Mouse (Mus musculus) monocyte, adult 2 months (primary cell): ENCODE results near the gene Cdk11b.
"Not testable (repeated sequence)": the region's sequence is repeated elsewhere in the genome, so short reads cannot be mapped to it uniquely, and the experiment has no call there.

Experiments
- DNase-seq, 2 experiments: peaks; one replicate each; pipeline ENCODE4 v3.0.0; 2022; ENCODE audit warnings: low spot score in 2 of 2, low read depth in 1 of 2

The Cdk11b gene

DNA sequence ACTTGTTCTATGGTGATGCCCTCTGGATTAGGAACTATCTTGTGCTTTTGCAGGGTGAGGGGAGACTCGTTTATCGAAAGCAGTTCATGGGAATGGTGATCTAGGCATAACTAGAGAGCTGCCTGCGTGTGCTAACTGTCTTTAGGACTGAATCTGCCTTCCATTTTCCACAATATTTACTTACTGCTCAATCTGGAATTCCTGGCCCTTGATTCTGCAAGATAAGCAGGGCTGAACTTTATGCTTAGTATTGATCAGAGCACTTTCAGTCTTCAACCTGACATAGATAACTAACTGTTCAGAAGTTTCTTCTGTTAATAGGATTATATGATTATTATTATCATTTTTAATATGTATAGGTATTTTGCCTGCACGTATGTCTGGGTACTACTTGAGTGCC, 19.5 kb upstream of the Cdk11b start:
- DNase-seq, result no peak

DNA sequence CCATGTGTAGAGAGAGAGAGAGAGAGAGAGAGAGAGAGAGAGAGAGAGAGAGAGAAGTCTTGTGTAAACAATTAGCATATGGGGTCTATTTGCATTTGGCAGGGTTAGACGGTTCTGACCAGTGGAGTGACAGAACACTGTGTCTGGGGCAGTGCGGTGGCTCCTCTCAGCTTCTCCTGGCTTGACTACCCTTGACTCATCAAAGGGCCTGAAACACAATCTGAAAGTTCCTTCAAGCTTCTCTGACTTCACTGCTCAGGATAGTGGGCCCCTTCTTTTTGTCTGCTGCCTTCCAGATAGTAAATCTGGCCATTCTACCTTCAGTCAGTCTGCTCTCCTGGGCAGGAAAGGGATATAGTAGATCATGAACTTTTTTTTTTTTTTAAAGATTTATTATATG, 17.8 kb upstream of the Cdk11b start:
- no peak for DNase-seq

DNA sequence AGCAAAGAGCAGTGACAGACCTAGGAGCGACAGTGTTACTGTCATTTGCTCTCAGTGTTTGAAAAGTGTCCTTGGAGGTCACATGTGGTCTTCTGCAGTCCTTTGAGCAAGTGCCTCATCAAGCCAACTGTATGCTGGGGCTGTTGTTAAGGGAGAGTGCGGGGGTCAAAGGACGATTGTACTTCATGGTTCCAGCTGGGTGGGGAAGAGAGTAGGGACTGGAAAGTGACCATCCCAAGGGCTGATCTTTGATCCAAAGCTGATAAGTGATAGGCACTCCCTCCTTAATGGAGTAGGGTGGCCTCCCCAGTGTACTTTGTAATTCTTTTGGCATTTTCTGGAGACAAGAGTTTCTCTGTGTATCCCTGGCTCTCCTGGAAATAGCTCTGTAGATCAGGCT, 12.8 kb upstream of the Cdk11b start:
- DNase-seq, result no peak

DNA sequence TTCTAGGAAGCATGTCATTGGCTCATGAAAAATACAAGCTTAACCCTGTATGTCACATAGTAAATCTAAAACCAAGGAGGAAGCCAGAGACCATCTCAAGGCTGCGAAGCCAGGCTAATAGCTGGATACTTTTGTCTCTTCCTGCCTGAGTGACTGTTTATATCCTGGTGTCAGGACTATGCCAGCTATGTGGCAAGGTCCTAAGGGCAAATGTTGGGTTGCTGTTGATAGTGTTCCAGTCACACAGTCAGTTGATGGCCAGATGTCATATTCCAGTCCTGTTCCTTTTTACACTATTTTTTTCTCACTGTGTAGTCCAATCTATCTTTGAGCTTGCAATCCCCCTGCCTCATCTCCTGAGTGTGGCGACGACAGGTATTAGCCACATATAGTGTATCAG, 11.4 kb upstream of the Cdk11b start:
- DNase-seq, result no peak

DNA sequence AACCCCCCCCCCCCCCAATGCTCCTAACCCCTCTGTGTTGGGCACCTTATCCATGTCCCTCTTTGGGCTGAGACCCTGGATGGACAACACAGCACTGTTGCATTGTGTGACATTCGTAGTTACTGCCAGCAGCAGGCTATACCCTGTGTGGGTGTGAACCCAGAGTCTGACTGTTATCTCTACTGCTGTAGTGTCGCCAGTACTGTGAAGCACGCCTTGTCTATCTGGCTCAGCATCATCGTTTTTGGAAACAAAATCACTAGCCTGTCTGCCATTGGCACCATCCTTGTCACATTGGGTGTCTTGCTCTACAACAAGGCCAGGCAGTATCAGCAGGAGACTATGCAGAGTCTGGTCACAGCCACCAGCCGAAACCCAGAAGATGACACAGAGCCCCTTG, 6.3 kb upstream of the Cdk11b start:
- no peak for DNase-seq

DNA sequence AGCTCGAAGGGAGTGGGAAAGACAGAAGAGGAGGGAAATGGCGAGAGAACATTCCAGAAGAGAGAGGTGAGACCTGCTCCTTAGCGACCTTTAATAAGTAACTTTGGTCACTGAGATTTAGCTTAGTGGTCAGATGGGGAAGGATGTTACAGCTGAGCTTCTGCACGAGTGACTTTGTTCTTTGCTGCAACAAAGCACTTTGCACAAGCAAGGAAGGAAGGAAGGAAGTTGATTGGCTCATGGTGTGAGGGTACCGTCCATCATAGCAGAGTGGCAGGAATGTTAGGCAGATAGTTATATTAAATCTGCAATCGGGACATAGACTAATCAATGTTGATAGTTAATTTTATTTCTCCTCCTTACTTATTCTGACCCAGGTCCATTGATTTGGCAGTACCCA, 5.6 kb downstream of the Cdk11b start:
- DNase-seq, result no peak

DNA sequence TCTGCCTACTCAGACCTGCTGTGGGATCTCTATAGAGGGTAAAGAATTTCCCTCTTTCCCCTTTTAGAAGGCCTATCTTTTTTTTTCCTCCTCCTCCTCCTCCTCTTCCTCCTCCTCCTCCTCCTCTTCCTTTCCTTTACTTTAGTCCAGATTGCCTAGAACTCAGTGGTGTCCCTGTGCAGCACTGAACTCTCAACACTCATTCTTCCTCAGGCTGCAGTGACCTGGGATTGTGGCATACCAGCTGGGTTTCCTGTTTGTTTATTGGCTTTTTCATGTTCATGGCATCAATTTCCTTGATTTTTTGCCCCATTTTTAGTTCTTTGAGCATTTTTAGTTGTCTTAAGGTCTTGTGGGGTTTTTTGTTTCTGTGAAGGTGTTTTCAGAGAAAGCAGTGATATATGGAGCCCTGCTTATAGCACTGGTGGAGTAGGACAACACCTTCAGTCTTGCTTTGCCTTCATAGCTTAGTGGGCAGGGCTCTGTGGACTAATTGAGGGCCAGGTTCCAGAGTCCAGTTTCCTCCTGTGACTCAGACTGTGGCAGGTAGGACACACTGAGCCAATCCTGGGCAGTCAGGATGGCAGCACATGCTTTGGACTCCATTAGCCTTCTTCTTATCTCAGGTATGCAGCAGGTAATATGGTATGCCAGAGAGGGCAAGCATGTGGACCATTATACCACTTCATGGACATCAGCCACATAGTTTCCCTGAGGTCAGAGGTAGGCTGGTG, 11.3 kb downstream of the Cdk11b start:
- no peak for DNase-seq

DNA sequence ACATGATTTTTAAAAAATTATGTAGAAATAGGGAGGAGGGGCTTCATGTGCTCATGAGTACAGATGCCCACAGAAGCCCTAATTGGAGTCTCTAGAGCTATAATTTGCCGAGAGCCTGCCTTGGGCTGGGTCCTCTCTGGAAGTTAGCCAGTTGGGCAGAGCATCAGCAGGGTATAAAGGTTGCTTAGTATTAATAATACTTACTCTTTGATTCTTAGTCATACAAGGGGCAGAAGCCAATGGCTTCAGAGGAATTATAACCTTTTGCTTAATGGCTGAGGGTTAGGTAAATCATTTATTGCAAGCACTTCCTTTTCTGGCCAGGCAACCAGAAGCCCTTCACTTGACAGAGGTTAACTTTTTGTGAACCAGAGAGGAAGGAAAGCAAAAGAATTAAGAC, 18.9 kb downstream of the Cdk11b start:
- no peak for DNase-seq

DNA sequence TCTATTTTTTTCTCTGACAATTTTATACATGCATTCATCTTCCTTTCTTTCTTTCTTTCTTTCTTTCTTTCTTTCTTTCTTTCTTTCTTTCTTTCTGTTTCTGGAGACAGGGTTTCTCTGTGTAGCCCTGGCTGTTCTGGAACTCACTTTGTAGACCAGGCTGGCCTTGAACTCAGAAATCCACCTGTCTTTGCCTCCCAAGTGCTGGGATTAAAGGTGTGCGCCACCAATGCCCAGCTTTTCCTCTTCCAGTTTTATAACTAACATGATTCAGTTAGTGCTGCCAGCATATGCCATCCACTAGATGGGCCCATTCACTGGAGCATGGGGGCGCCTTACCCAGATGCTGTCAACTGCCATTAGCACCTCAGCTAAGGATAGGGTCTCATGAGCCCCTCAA, 20.7 kb downstream of the Cdk11b start, which contains the start of gene Gm10563:
Gene Gm10563 (minus strand): TSS at position 101 of the 400 bp plus-strand sequence.
- not testable (repeated sequence) for DNase-seq

DNA sequence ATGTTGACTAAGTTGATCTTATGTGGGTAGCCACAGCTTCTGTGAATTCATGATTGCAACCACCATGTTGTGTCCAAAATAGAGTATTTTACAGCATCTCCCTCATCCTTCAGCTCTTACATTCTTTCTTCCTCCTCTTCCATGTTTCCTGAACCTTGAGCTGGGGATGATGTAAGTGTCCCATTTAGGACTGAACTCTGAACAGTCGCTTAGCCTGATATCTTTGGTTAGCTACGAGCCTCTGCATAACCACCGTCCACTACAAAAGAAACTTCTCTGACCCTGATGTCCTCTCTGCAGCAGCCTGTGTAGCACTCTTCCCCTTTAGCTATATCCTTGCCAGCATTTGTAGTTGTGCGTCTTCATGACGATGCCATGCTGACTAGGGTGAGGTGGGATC, 21.1 kb downstream of the Cdk11b start:
- no peak for DNase-seq

DNA sequence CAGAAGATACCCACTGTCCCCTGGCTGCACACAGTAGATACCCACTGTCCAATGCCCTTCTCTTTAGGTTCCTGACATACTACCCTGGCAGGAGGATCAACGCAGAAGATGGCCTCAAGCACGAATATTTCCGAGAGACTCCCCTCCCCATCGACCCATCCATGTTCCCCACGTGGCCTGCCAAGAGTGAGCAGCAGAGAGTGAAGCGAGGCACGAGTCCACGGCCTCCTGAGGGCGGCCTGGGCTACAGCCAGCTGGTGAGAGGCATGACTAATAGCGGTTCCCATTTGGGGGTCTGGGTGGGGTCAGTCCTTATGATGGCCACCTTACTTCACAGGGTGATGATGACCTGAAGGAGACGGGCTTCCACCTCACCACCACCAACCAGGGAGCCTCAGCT, 24.7 kb downstream of the Cdk11b start:
- no peak for DNase-seq

DNA sequence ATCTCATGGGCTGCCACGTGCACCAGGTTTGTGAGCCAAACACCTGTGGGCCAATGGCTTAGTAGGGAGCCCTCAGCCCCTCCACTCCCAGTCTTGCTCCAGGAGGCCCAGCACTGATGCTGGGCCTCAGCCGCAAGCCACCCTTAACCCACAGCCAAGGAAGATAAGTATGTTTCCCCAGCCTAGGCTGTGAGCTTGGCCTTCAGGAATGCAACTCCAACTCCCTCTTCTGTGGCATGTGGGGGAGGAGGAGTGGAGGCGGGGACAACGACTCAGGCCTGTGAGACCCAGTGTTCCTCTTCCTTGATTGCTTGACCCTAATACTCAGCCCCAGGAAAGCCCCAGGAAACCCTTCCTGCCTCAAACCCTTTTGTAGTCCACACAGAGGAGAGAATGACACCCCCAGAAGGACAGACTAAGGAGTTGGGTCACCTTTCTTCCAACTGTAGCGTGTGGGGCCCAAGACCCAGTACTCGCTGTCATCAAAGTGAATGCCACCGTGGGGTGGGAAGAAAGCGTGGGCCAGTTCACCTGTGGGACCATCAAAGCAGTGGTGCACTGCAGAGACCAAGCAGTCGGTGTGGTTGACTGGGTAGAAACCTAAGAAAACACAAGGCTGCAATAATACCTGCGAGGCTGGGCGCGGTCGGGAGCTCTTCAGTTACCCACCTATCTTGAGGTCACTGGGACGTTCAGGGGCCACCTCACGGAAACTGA, 27.1 kb downstream of the Cdk11b start:
- no peak for DNase-seq

DNA sequence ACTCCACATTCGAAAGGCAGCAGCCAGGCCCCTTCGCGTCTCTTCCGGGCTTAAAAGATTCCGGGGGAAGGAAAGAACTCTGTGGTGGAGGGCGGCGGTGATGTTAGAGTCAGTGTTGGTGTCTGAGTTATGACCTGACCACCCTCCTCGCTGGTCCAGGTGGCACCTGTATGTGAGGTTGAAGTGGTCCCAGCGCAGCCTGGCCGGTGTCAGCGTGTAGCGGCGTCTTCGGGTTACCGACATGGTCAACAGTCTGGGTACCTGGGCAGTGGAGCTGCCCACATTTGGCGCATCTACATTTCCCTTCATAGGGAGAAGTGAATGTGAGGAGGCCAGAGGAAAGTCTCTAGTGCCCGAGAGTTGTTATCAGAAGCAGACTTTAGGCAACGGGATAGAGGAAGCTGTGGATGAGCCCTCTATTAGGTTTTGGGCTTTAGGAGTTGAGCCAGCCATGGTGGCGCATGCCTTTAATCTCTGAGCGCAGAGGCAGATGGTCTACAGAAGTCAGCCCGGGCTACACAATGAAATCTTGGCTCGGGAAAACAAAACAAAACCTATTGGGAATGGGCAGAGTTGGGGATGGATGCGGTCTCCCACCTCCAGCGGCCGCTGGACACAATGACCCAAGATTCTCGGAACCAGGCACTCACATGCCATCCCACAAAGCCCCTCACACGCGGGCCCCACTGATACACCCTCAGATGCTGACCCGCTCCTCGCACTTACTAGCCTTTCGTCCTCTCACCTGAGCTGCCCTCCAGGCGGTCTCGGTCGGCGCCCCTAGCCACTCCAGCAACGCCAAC, 27.8 kb downstream of the Cdk11b start:
- no peak for DNase-seq

DNA sequence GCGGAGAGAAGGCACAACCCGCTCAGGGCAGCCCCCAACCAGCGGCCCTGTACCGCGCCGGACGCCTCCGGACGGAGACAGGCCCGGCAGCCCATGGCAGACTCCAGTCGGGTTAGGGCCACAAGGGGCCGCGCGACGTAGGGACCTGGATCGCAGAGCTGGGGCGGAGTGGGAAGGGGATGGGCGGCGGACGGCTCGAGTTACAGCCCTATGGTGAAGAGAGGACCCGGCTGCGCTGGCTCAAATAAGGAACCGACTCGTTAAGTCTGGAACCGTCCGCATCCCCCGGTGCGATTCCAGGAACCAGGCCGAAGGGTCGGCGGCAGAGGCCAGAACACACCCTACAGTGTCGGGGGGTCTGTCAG, 28.4 kb downstream of the Cdk11b start, which contains the start of gene Mmp23:
Gene Mmp23 (minus strand): TSS at position 299 of the 365 bp plus-strand sequence.
- DNase-seq, result no peak

DNA sequence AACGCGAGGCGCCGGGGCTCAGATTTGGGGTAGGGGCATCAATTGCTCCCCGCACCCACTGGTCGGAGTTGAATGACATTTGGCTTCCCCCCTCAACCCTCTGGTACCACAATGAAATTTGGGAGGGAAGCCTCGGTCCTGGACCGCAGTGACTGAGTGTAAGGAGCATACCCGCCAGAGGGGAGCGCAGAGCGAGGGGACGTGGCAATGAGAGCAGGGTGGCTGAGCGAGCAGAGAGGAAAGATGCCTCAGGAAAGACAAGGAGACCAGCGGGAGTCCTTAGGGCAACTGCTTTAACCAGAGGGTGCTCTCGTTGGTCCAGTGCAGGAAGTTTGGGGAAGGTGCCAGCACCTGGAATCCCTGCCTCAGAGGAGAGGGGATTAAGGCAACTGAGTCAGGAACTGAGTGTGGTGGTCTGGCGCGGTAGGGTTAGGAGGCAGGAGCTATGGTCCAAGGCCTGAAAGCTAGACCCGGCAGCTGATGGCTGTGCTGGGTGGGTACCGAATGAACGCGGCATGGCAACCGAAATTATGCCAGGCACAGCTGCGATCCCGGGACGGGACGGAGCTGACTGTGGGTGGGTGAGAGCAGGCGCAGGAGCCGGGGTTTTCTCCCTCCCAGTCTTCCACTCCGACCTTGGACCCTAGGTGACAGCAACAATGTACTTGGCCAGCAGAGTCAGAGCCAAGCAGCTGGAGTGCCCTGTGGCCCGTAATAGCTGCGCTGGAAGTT, 29.0 kb downstream of the Cdk11b start:
- DNase-seq, result no peak

DNA sequence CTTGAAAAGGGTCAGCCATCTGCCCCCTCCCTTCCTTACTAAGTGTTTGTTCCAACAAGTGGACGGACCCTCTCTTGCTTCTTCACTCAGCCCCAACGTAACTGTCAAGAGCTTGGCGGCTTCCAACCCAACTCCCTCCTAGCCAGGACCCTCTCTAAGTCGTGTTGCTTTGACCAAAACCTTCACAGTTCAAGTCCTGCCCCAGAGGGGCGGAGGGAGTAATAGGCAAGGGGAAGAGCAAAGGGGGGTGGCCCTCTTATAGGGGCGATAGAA, 29.5 kb downstream of the Cdk11b start:
- DNase-seq, result no peak

DNA sequence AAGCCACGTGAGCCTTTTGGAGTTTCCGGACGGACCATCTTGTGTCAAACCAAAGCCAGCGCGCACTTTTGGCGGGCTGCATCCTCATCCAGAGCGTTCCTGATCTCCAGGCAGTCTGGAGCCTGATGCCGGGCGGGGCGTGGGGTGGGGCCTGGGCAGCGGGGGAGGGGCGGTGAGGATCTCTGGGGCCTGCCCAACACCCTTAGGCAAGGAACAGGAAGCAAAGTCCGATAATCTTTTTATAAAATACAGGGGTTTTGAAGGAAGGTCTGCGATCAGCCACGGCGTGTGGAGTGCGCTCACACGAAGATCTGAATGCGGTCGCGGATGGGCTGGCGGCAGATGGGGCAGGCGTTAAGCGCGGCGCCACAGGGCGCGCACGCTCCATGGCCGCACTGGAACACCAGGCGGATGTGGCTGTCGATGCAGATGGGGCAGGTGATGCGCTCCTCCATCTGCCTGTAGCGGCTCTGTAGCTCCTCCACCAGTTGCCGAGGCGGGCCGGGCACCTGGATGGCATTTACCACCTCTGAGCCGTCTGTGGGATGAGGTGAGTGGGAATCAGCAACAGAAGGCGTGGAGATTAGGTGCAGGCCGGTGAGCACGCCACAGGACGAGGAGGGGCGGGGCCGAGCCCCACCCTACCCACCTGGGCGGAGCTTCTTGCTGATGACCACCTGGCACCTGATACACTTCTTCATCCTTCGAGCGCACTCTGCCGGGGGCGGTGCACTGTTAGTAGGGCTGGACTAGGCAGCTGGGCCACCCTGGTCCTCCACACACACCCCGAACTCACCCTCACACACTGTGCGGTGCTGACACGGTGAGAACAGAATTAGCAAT, 30.0 kb downstream of the Cdk11b start:
- no peak for DNase-seq

DNA sequence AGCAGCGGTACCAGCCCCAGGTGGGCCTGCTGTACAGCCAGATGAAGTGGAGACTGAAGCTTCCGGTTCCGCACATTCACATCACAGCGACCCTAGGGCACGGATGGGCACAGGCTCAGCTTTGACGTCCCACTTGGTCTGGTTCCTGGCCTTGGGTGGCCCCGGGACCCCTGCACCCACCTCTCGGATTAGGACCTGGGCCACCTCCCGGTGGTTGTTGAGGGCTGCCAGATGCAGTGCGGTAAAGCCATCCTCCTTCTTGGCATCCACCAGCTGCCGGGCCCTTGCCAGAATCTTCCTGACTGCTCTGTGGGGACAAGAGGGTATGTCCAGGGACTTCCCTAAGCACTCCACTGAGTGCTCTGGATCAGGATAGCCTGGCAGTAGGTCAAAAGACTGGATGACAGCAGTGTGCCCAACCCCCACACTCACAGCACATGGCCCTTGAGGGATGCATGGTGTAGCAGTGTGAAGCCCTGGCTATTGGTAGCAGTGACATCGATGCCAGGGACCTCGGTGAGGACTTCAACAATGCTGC, 31.6 kb downstream of the Cdk11b start:
- no peak for DNase-seq

DNA sequence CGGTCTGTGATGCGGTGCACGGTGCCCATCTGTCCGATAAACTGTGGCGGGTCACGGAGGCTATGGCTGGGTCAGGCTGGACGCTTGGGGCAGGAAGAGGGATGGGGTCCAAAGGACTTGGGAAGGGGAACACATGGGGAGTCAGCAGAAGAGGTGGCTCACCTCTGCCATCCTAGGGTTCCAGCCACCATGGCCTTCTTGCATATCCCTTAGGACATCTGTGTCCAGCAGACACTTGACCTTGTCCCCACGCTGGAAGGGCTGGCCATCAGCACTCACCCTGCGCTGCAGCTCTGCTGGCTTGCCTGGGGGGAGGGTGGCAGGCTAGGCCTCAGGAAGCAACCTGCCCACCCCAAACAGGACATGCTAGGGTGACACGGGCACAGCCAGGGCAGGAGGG, 34.3 kb downstream of the Cdk11b start:
- DNase-seq, result no peak

DNA sequence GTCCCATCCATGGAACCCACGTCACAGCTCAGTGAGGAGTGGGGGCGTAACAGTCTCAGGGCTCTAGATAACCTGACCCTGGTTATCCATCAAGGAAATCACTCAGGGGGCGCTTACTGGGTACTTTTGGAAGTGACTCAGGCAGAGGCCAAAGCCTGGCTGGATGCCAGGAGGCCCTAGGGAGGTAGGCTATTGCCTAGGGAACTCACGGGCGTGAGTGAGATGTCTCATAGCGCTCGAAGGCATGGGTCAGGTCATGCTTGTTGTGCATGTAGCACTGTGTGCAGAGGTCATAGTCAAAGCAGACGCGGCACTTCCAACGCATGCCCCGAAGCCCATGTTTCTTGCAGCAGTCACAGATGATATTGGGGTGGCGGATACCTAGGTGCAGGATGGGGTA, 36.0 kb downstream of the Cdk11b start:
- no peak for DNase-seq
